Mouse (Mus musculus): ENCODE results near the gene Mrrf. TPM values are rescaled to one million over a fixed set of nuclear protein-coding genes. Genes with fewer than 3 reads are reported as not detected.

Mrrf gene
- polyA plus RNA-seq, 1 experiment from 2014 or later, result 24.2 TPM

DNA sequence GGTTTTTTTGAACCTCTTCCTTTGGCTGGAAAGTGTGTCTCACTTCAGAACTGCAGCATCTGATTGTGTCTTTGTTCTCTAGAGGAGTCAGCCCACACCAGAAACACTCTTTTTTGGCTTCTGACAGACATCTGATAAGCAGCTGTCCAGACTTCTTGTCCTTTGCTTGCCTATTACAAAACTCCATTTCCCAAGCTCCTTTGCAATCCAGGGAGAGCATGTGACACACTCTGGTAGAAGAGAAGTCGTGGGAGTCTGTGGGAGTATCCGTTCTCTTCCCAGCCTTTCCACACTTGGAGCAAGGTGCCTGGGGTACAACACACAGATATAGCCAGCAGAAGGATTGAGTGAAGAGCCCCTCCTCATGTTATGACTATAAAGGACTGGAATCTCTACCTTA, 88.4 kb downstream of the Mrrf start:
- no peak overlapping the region for H3K27ac ChIP-seq

DNA sequence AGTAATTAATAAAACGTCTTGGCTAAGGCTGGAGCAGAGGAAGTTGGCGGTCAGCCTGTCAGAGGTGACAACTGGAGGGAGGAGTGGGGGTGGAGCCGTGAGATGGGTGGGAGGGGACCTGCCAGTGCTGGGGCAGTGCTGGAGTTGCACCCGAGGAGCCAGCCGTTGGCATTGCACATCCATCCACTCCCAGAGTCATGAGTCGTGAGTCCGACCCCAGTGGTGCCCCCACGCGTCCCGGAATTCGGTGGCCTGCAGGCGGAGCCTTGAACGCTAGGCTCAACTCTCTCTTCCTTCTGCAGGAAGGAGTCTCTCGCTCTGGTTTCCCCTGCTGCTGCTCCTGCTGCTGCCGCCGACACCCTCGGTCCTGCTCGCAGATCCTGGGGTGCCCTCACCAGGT, 94.2 kb downstream of the Mrrf start, which contains the start of gene Ptgs1:
Gene Ptgs1, plus strand, starts transcription at position 61 of the 400 bp plus-strand sequence.
- no peak for DNase-seq (ENCODE audit: extremely low spot score, low spot score)
- H3K27me3 ChIP-seq (ENCODE audit: poor library complexity, severe bottlenecking), result peaks cover 32% of the 10 kb centered on the region
- H3K4me3 ChIP-seq, result peak within 1 kb of the TSS; percentile 51
- no peaks in the 10 kb centered on the region for H3K9me3 ChIP-seq
- no peak within 1 kb of the TSS for H3K27ac ChIP-seq
- H3K36me3 ChIP-seq (replicated peaks), result no peaks in the 10 kb centered on the region
- peaks cover 22% of the 10 kb centered on the region for H3K4me1 ChIP-seq
- WGBS, result 2% methylated on average over 18 of the region's 18 CpGs

More for the DNA sequence above, 88.4 kb downstream of the Mrrf start:
- WGBS, result 49% methylated on average over 2 of the region's 2 CpGs
- Histone ChIP-seq H3K4me1 (no peaks in the 10 kb centered on the region), H3K9me3 (no peaks in the 10 kb centered on the region), H3K36me3 (replicated peaks) (no peaks in the 10 kb centered on the region), H3K4me3 (no peak overlapping the region), H3K27me3 (ENCODE audit: poor library complexity, severe bottlenecking) (peaks cover 6% of the 10 kb centered on the region; the same call in 1 of the 2 replicates)
- no peak for DNase-seq (ENCODE audit: extremely low spot score, low spot score)

DNA sequence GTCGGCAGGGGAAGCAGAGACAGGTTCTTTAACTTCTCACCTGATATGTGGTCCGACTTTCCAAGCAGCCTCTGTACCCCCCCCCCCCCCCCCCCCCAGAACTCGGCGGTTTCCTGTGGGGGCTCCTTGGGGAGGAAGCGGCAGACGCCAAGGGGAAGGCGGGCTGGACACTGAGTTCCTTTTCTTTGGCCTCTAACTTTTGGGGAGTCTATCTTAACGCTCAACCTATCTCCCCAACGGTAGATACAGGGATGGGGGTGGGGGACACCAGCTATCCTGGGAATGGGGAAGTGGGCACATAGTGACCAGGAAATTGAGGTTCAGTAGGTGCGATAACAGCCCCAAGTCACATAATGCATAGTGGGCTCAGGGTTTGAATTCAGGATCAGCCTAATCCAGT, 94.8 kb downstream of the Mrrf start:
- no peak overlapping the region for H3K27ac ChIP-seq
- 33% methylated on average over 9 of the region's 10 CpGs for WGBS

DNA sequence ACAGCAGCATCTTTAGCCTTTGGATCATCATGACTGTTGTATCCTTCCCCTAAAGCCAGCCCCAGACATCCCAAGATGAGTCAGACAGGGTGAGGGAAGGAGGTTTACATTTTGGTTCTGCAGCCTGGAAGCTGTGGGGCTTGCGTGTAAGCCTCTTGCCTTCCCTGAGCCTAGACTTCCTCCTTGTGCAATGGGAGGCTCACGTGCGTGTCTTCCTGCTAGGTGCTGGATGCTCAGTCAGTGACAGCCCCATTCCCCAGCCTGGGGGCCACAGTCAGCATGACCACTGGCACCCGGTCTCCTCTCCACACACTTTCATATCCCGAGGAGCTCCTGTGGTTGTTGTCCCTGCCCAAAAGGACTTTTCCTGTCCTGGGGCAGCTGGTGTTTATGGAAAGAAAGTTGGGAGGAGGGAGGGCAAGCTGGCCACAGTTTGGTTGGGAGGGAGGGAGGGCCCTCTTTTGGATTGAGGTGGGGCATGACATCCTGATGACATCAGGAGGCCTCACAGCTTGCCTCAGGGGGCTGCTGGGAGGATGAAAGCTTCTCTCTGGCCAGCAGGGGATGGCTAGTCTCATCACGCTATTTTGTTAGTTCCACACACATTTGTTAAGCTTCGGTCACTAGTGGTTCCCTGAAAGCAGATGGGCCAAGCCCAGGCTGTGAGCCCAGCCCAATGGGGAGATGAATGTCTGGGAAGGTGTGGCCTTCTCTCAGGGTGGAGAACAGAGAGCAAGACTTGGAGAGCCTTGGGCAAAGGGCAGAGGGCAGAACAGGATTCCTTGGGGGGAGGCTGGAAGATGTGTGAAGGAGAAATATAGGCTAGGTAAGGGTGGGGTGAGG, 98.6 kb downstream of the Mrrf start:
- no peaks in the 10 kb centered on the region for H3K36me3 ChIP-seq (replicated peaks)
- DNase-seq (ENCODE audit: extremely low spot score, low spot score), result no peak
- no peak overlapping the region for H3K4me3 ChIP-seq
- H3K27me3 ChIP-seq (ENCODE audit: poor library complexity, severe bottlenecking), result peaks cover 24% of the 10 kb centered on the region
- peaks cover 30% of the 10 kb centered on the region for H3K4me1 ChIP-seq
- H3K27ac ChIP-seq, result no peak overlapping the region
- H3K9me3 ChIP-seq, result no peaks in the 10 kb centered on the region
- WGBS, result 72% methylated on average over 7 of the region's 7 CpGs

More for the DNA sequence above, 94.8 kb downstream of the Mrrf start:
- no peaks in the 10 kb centered on the region for H3K9me3 ChIP-seq
- peak overlapping the region; percentile 51 for H3K4me3 ChIP-seq
- H3K27me3 ChIP-seq (ENCODE audit: poor library complexity, severe bottlenecking), result peaks cover 32% of the 10 kb centered on the region
- H3K4me1 ChIP-seq, result peaks cover 28% of the 10 kb centered on the region
- no peaks in the 10 kb centered on the region for H3K36me3 ChIP-seq (replicated peaks)
- DNase-seq (ENCODE audit: extremely low spot score, low spot score), result no peak

DNA sequence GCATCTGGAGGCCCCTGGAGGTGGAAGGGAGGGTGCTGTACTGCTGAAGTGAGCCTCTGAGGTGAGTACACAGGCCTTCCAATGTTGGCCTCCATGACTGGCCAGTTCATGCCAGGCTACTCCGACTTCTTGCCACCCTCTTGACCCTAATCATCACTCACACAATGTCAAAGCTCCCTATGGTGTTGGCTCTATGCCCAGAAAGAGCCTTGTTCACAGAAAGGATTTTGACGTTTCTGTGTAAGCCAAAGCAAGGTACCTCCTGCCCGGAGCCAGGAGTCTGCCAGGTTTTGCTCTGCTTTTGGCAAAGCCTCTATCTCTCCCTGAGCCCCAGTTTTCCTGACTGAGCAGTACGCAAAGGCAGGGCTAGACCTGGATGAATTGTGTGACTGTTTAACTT, 99.7 kb downstream of the Mrrf start:
- Histone ChIP-seq H3K27ac (no peak overlapping the region), H3K4me1 (peaks cover 18% of the 10 kb centered on the region), H3K9me3 (no peaks in the 10 kb centered on the region), H3K4me3 (no peak overlapping the region), H3K27me3 (ENCODE audit: poor library complexity, severe bottlenecking) (peaks cover 13% of the 10 kb centered on the region), H3K36me3 (replicated peaks) (no peaks in the 10 kb centered on the region)
- 83% methylated on average over 4 of the region's 4 CpGs for WGBS
- DNase-seq (ENCODE audit: extremely low spot score, low spot score), result no peak

DNA sequence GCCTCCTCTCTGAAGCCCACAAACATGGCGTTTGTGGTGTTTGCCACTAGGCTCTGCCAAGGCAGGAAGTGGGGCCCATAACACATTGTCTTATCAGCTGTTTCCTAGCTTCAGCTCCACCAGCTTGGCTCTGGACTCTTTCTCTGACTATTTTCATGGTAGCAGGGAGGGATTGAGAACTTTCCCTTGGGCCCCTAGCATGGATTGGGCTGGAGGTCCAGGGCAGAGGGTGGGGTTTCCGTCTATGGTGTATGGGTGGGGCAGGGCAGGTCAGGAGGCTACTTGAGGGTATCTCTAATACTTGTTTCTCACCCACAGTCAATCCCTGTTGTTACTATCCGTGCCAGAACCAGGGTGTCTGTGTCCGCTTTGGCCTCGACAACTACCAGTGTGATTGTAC, 100.7 kb downstream of the Mrrf start:
- Histone ChIP-seq H3K4me3 (no peak overlapping the region), H3K36me3 (replicated peaks) (no peaks in the 10 kb centered on the region), H3K27me3 (ENCODE audit: poor library complexity, severe bottlenecking) (peaks cover 3% of the 10 kb centered on the region), H3K4me1 (peaks cover 16% of the 10 kb centered on the region), H3K9me3 (no peaks in the 10 kb centered on the region), H3K27ac (no peak overlapping the region)
- WGBS, result 87% methylated on average over 5 of the region's 5 CpGs
- DNase-seq (ENCODE audit: extremely low spot score, low spot score), result no peak

DNA sequence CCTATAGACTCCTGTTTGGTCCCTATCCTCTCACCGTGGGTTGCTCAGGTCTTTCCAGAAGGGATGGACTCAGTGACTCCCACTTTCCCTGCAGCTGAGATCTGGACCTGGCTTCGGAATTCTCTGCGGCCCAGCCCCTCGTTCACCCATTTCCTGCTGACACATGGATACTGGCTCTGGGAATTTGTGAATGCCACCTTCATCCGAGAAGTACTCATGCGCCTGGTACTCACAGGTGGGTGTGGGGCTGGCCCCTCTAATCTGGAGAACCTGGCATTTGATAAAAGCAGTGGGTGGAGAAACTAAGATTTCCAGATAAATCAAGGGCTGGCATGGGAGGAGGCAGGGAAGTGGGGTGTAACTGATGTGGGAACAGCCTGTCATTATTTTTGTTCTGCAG, 101.4 kb downstream of the Mrrf start:
- Histone ChIP-seq H3K36me3 (replicated peaks) (no peaks in the 10 kb centered on the region), H3K4me1 (peaks cover 16% of the 10 kb centered on the region), H3K9me3 (no peaks in the 10 kb centered on the region), H3K27me3 (ENCODE audit: poor library complexity, severe bottlenecking) (no peaks in the 10 kb centered on the region), H3K27ac (no peak overlapping the region), H3K4me3 (no peak overlapping the region)
- no peak for DNase-seq (ENCODE audit: extremely low spot score, low spot score)
- 91% methylated on average over 6 of the region's 6 CpGs for WGBS

DNA sequence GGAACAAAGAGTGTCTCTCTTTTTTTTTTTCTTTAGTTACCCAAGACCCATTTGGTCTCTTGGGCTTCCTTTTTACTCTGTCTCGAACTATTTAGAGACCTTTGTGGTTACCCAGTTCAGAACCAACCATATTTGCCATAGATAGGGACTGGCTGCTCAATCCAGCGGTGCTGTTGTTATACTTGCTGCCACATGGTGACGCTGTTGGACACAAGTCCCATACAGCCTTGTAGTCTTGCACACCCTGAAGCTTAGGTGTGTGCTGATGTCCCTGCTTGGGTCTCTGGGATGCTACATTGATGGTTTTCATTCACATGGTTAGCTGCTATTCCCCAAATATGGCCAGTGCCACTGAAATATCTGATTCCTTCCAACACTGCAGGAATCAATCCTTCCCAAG, 102.3 kb downstream of the Mrrf start:
- 80% methylated on average over 3 of the region's 3 CpGs for WGBS
- H3K27ac ChIP-seq, result no peak overlapping the region

DNA sequence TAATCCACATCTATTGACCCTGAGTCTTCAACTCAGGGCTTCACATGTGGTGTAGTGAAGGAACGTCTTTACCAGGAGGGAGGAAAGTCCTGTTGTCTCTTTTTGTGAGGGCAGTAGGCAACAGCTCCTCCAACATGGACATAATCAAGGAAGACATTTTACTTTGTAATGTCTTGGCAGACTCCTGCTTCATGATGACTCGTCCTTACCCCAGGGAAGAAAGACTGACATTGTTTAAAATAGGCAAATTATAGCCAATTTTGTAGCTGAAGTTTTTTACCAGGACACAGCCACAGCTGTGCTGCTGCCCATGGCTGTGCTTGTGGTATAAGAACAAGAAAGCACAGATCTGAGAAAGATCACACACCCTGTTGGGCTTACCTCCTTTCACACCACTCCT, 102.8 kb downstream of the Mrrf start:
- no peaks in the 10 kb centered on the region for H3K36me3 ChIP-seq (replicated peaks)
- H3K4me1 ChIP-seq, result peaks cover 18% of the 10 kb centered on the region
- no peak for DNase-seq (ENCODE audit: extremely low spot score, low spot score)
- H3K27ac ChIP-seq, result no peak overlapping the region
- WGBS, result 84% methylated on average over 2 of the region's 2 CpGs
- H3K27me3 ChIP-seq (ENCODE audit: poor library complexity, severe bottlenecking), result no peaks in the 10 kb centered on the region
- H3K4me3 ChIP-seq, result no peak overlapping the region
- no peaks in the 10 kb centered on the region for H3K9me3 ChIP-seq

More for the DNA sequence above, 102.3 kb downstream of the Mrrf start:
- H3K27me3 ChIP-seq (ENCODE audit: poor library complexity, severe bottlenecking), result no peaks in the 10 kb centered on the region
- peaks cover 16% of the 10 kb centered on the region for H3K4me1 ChIP-seq
- no peak for DNase-seq (ENCODE audit: extremely low spot score, low spot score)
- no peaks in the 10 kb centered on the region for H3K36me3 ChIP-seq (replicated peaks)
- no peak overlapping the region for H3K4me3 ChIP-seq
- H3K9me3 ChIP-seq, result no peaks in the 10 kb centered on the region

Other genes with a start within 250 kb of the Mrrf start
- 0.75 and 0.95 TPM in 2 replicates for gene Ttll11, start 156.5 kb upstream of the Mrrf start, polyA plus RNA-seq (2016; fragmentation: Nextera tagmentation; extraction: Ambion mirVana)
- 189 and 195 TPM in 2 replicates for gene Ndufa8, start 87.0 kb upstream of the Mrrf start, polyA plus RNA-seq (2016; fragmentation: Nextera tagmentation; extraction: Ambion mirVana)
- gene Morn5, start 86.9 kb upstream of the Mrrf start, polyA plus RNA-seq (2016; fragmentation: Nextera tagmentation; extraction: Ambion mirVana), result 0.56 TPM in 1 of 2 replicates, not detected in the other
- 2.2 and 2.8 TPM in 2 replicates for gene Lhx6, start 31.0 kb upstream of the Mrrf start, polyA plus RNA-seq (2016; fragmentation: Nextera tagmentation; extraction: Ambion mirVana)
- gene Rbm18, start 384 bp downstream of the Mrrf start, polyA plus RNA-seq (2016; fragmentation: Nextera tagmentation; extraction: Ambion mirVana), result 71.8 and 72.1 TPM in 2 replicates
- 2.2 and 3.6 TPM in 2 replicates for gene Ptgs1, start 94.0 kb downstream of the Mrrf start, polyA plus RNA-seq (2016; fragmentation: Nextera tagmentation; extraction: Ambion mirVana)
- not detected in 2 replicates for gene Olfr338, start 237.1 kb downstream of the Mrrf start, polyA plus RNA-seq (2016; fragmentation: Nextera tagmentation; extraction: Ambion mirVana)

All from forebrain, embryonic 10.5 days (tissue).